Mouse (Mus musculus) liver, embryonic 16.5 days (tissue): ENCODE results near the gene Abr. TPM values are rescaled to one million over a fixed set of nuclear protein-coding genes. Genes with fewer than 3 reads are reported as not detected.

Experiments
- ATAC-seq: fragments of 200-750 bp; cut with Nextera tagmentation; 2 replicates; pipeline ENCODE4 v1.8.0; 2017; ENCODE audit warnings: low read depth, mild to moderate bottlenecking, moderate number of reproducible peaks, moderate library complexity
- H3K27ac ChIP-seq: fragments of 300-500 bp; sonication (generic); 2 replicates; pipeline ENCODE4 v1.5.1; 2014; ENCODE audit warnings: mild to moderate bottlenecking, low read length
- H3K27me3 ChIP-seq: fragments of 300-500 bp; sonication (generic); 2 replicates; pipeline ENCODE4 v1.6.1; 2014; ENCODE audit warnings: low read depth, low read length, mixed read lengths; ENCODE audit not compliant: control insufficient read depth, insufficient read depth
- H3K36me3 ChIP-seq: fragments of 300-500 bp; sonication (generic); 2 replicates; pipeline ENCODE4 v1.6.1; 2014; ENCODE audit warnings: mild to moderate bottlenecking; ENCODE audit not compliant: control insufficient read depth, insufficient read depth
- H3K4me1 ChIP-seq: fragments of 300-500 bp; sonication (generic); 2 replicates; pipeline ENCODE4 v1.6.1; 2014; ENCODE audit warnings: low read depth, low read length, mixed read lengths; ENCODE audit not compliant: control insufficient read depth
- H3K4me2 ChIP-seq: fragments of 300-500 bp; sonication (generic); 2 replicates; pipeline ENCODE4 v1.6.1; 2014; ENCODE audit warnings: low read depth, low read length, mixed read lengths
- H3K4me3 ChIP-seq: fragments of 300-500 bp; sonication (generic); 2 replicates; pipeline ENCODE4 v1.5.1; 2014; ENCODE audit warnings: low read depth, mild to moderate bottlenecking, low read length
- H3K9ac ChIP-seq: fragments of 300-500 bp; sonication (generic); 2 replicates; pipeline ENCODE4 v1.6.1; 2014; ENCODE audit warnings: low read depth, low read length
- H3K9me3 ChIP-seq: fragments of 300-500 bp; sonication (generic); replicated peaks from 2 replicates; pipeline ENCODE4 v1.6.1; 2016; ENCODE audit warnings: low read length; ENCODE audit not compliant: control insufficient read depth
- WGBS: fragments of 180-500 bp; shearing (Covaris S2); extraction: QIAGEN DNeasy Blood & Tissue Kit; methylation state at CpG from one replicate; pipeline ENCODE4 v1.1.7; 2014; ENCODE audit not compliant: insufficient replicate concordance; 5-methylcytosine and 5-hydroxymethylcytosine counted together
- polyA plus RNA-seq: library from polyadenylated mRNA; unstranded; fragments of >200 nt; fragmentation: Nextera tagmentation; extraction: Ambion mirVana; gene quantifications from 2 replicates; pipeline ENCODE4 v1.2.1, GENCODE M21; 2015

The Abr gene
- polyA plus RNA-seq, 1 experiment from 2014 or later = 3.7 TPM

GRCm38 (mm10) chr11:76520889-76521288 is 101.2 kb downstream of the Abr start:
- no peak overlapping the region for H3K27ac ChIP-seq
- no peak for ATAC-seq
- H3K9ac ChIP-seq = no peak overlapping the region
- no peaks in the 10 kb centered on the region for H3K4me1 ChIP-seq
- no peaks in the 10 kb centered on the region for H3K27me3 ChIP-seq
- 53% methylated on average over 6 of the region's 6 CpGs for WGBS
- no peaks in the 10 kb centered on the region for H3K36me3 ChIP-seq
- no peaks in the 10 kb centered on the region for H3K9me3 ChIP-seq
- no peak overlapping the region for H3K4me2 ChIP-seq
- no peak overlapping the region for H3K4me3 ChIP-seq

DNA sequence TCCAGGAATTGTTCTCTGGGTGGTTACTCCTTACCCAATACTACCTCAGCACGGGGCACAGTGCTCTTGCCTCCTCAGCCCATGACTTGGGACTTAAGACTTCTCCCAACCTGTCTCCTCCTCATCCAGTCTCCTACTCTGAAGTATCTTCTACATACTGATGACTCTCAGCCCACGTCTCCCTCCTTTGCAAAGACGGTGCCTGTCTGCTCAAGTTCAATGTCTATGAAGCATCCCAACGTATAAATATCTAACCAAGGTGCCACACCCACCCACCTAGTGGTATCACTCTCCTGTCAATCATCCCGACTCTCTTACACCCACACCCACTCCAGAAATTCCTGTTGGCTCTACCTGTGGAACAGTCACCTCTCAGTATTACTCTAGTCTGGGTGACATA is 103.5 kb downstream of the Abr start:
- Histone ChIP-seq H3K27ac (no peak overlapping the region), H3K4me2 (no peak overlapping the region), H3K9ac (no peak overlapping the region), H3K4me1 (no peaks in the 10 kb centered on the region), H3K4me3 (no peak overlapping the region), H3K36me3 (no peaks in the 10 kb centered on the region), H3K9me3 (no peaks in the 10 kb centered on the region), H3K27me3 (no peaks in the 10 kb centered on the region)
- ATAC-seq = no peak
- 57% methylated on average over 5 of the region's 5 CpGs for WGBS

GRCm38 (mm10) chr11:76518125-76518524 is 104.0 kb downstream of the Abr start:
- H3K27me3 ChIP-seq = no peaks in the 10 kb centered on the region
- H3K27ac ChIP-seq = no peak overlapping the region
- no peak overlapping the region for H3K4me2 ChIP-seq
- H3K9me3 ChIP-seq = no peaks in the 10 kb centered on the region
- H3K4me3 ChIP-seq = no peak overlapping the region
- H3K9ac ChIP-seq = no peak overlapping the region
- no peak for ATAC-seq
- H3K4me1 ChIP-seq = no peaks in the 10 kb centered on the region
- no peaks in the 10 kb centered on the region for H3K36me3 ChIP-seq
- 69% methylated on average over 4 of the region's 4 CpGs for WGBS

- no peak overlapping the region for H3K4me2 ChIP-seq
- no peak overlapping the region for H3K9ac ChIP-seq
- ATAC-seq = no peak
- H3K27me3 ChIP-seq = no peaks in the 10 kb centered on the region
- 51% methylated on average over 3 of the region's 3 CpGs for WGBS
- no peaks in the 10 kb centered on the region for H3K4me1 ChIP-seq
- no peak overlapping the region for H3K4me3 ChIP-seq
- H3K9me3 ChIP-seq = no peaks in the 10 kb centered on the region
- no peaks in the 10 kb centered on the region for H3K36me3 ChIP-seq
- H3K27ac ChIP-seq = no peak overlapping the region
Measured at GRCm38 (mm10) chr11:76516951-76517350, 105.2 kb downstream of the Abr start.

GRCm38 (mm10) chr11:76515123-76515522 is 107.0 kb downstream of the Abr start:
- H3K27me3 ChIP-seq = no peaks in the 10 kb centered on the region
- no peaks in the 10 kb centered on the region for H3K4me1 ChIP-seq
- ATAC-seq = no peak
- WGBS = 60% methylated on average over 11 of the region's 11 CpGs
- H3K4me3 ChIP-seq = no peak overlapping the region
- H3K9ac ChIP-seq = no peak overlapping the region
- H3K36me3 ChIP-seq = no peaks in the 10 kb centered on the region
- H3K27ac ChIP-seq = no peak overlapping the region
- H3K9me3 ChIP-seq = no peaks in the 10 kb centered on the region
- H3K4me2 ChIP-seq = no peak overlapping the region

GRCm38 (mm10) chr11:76510977-76511376 is 111.1 kb downstream of the Abr start:
- no peak overlapping the region for H3K4me3 ChIP-seq
- no peaks in the 10 kb centered on the region for H3K36me3 ChIP-seq
- H3K27me3 ChIP-seq = no peaks in the 10 kb centered on the region
- no peak overlapping the region for H3K9ac ChIP-seq
- 44% methylated on average over 4 of the region's 4 CpGs for WGBS
- no peak overlapping the region for H3K4me2 ChIP-seq
- no peak overlapping the region for H3K27ac ChIP-seq
- no peak for ATAC-seq
- no peaks in the 10 kb centered on the region for H3K4me1 ChIP-seq
- H3K9me3 ChIP-seq = no peaks in the 10 kb centered on the region

DNA sequence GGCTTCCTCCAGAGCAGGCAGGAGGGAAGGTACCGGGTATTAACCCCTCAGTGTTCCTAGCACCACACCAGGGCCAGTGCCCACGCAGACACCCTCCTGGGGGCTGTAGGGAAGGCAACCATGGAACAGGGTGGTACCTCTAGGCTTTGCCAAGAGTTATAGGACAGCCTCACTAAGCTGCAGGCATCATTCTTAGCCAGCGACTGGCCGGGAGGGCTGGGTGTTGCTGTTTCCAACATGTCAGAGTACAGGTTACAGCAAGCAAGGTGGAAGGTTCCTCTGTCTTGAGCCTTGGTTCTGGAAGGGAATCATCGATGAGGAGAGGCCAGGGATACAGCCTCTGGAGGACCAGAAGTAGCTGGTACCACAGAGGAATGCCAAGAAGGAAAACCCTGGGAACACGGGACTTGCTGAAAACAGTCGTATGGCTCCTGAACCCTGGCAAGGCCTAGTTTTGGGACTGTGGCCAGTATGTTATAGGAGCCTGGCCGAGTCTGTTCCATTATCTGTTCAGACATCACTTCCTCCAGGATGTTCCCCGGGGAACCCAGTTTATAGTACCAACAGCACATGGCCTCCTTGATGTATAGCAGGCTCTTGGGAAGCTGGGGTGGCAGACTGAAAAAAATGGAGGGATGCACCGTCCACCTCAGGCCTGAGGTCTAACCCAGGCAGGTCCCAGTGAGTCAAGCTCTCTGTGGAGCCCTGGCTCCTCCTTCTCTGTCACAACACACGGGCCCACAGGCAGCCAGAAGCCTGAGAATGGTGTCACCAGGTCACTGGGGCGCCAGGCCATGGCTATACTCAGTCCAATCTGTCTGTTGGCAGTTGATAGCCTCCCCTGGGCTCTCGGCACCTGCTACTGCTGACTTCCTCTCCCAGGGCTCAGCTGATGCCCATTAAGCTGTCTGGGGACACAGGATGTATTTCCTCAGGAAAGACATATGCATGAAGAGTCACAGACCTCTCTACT is 112.1 kb downstream of the Abr start:
- Histone ChIP-seq H3K9me3 (no peaks in the 10 kb centered on the region), H3K36me3 (no peaks in the 10 kb centered on the region), H3K27me3 (no peaks in the 10 kb centered on the region), H3K4me1 (no peaks in the 10 kb centered on the region), H3K27ac (no peak overlapping the region), H3K4me3 (no peak overlapping the region), H3K4me2 (no peak overlapping the region), H3K9ac (no peak overlapping the region)
- no peak for ATAC-seq
- WGBS = 52% methylated on average over 13 of the region's 13 CpGs

GRCm38 (mm10) chr11:76508831-76509595 is 113.1 kb downstream of the Abr start:
- H3K4me1 ChIP-seq = no peaks in the 10 kb centered on the region
- no peaks in the 10 kb centered on the region for H3K9me3 ChIP-seq
- ATAC-seq = no peak
- no peak overlapping the region for H3K27ac ChIP-seq
- WGBS = 82% methylated on average over 32 of the region's 32 CpGs
- H3K9ac ChIP-seq = no peak overlapping the region
- H3K4me3 ChIP-seq = no peak overlapping the region
- no peaks in the 10 kb centered on the region for H3K27me3 ChIP-seq
- H3K4me2 ChIP-seq = no peak overlapping the region
- no peaks in the 10 kb centered on the region for H3K36me3 ChIP-seq

- H3K9ac ChIP-seq = no peak overlapping the region
- no peaks in the 10 kb centered on the region for H3K4me1 ChIP-seq
- ATAC-seq = no peak
- H3K4me2 ChIP-seq = no peak overlapping the region
- 81% methylated on average over 4 of the region's 4 CpGs for WGBS
- H3K27ac ChIP-seq = no peak overlapping the region
- H3K36me3 ChIP-seq = no peaks in the 10 kb centered on the region
- no peaks in the 10 kb centered on the region for H3K27me3 ChIP-seq
- no peak overlapping the region for H3K4me3 ChIP-seq
- no peaks in the 10 kb centered on the region for H3K9me3 ChIP-seq
Measured at GRCm38 (mm10) chr11:76508125-76508524, 114.0 kb downstream of the Abr start.
